Mouse (Mus musculus): ENCODE data around the gene Tmem145.

GRCm38 (mm10) chr7:25263968-25264870 lies 41.7 kb upstream of the Tmem145 start:
- TF ChIP-seq CTCF (IDR thresholded peaks at IDR 0.05; ENCODE audit: borderline replicate concordance, extremely low read depth, insufficient read depth, insufficient read length) (no peak), POLR2A (IDR thresholded peaks at IDR 0.05; ENCODE audit: borderline replicate concordance, extremely low read depth, insufficient read depth, insufficient read length, poor library complexity, severe bottlenecking) (no peak)

Data from brain, embryonic 14.5 days (tissue).